Mouse (Mus musculus) kidney, embryonic 16.5 days (tissue): ENCODE results near the gene Adgrf5. TPM values are rescaled to one million over a fixed set of nuclear protein-coding genes. Genes with fewer than 3 reads are reported as not detected.
"Not testable (repeated sequence)": the region's sequence is repeated elsewhere in the genome, so short reads cannot be mapped to it uniquely, and the experiment has no call there.

Experiments
- ATAC-seq: fragments of 200-750 bp; cut with Nextera tagmentation; 2 replicates; pipeline ENCODE4 v1.8.0; 2017; ENCODE audit warnings: moderate TSS enrichment; ENCODE audit not compliant: low FRiP score, low TSS enrichment
- H3K27ac ChIP-seq: fragments of 300-500 bp; sonication (generic); 2 replicates; pipeline ENCODE4 v1.5.1; 2014; ENCODE audit warnings: low read length
- H3K27me3 ChIP-seq: fragments of 300-500 bp; sonication (generic); 2 replicates; pipeline ENCODE4 v1.6.1; 2014; ENCODE audit warnings: low read length, control low read depth, mixed read lengths; ENCODE audit not compliant: insufficient read depth
- H3K36me3 ChIP-seq: fragments of 300-500 bp; sonication (generic); 2 replicates; pipeline ENCODE4 v1.6.1; 2014; ENCODE audit warnings: low read length, control low read depth, mixed read lengths; ENCODE audit not compliant: insufficient read depth
- H3K4me1 ChIP-seq: fragments of 300-500 bp; sonication (generic); 2 replicates; pipeline ENCODE4 v1.6.1; 2014; ENCODE audit warnings: low read length, control low read depth, mixed read lengths; ENCODE audit not compliant: insufficient read depth
- H3K4me2 ChIP-seq: fragments of 300-500 bp; sonication (generic); replicated peaks from 2 replicates; pipeline ENCODE4 v1.6.1; 2014; ENCODE audit warnings: low read depth, low read length
- H3K4me3 ChIP-seq: fragments of 300-500 bp; sonication (generic); 2 replicates; pipeline ENCODE4 v1.5.1; 2014; ENCODE audit warnings: mild to moderate bottlenecking, low read length
- H3K9ac ChIP-seq: fragments of 300-500 bp; sonication (generic); replicated peaks from 2 replicates; pipeline ENCODE4 v1.6.1; 2014; ENCODE audit warnings: low read length
- H3K9me3 ChIP-seq: fragments of 300-500 bp; sonication (generic); 2 replicates; pipeline ENCODE4 v1.6.1; 2016; ENCODE audit warnings: low read length, control low read depth
- WGBS: fragments of 180-500 bp; shearing (Covaris S2); extraction: QIAGEN DNeasy Blood & Tissue Kit; methylation state at CpG from one replicate; pipeline ENCODE4 v1.1.7; 2014; 5-methylcytosine and 5-hydroxymethylcytosine counted together
- polyA plus RNA-seq: library from polyadenylated mRNA; unstranded; fragments of >200 nt; fragmentation: Nextera tagmentation; extraction: Ambion mirVana; gene quantifications from 2 replicates; pipeline ENCODE4 v1.2.1, GENCODE M21; 2015

The Adgrf5 gene
- polyA plus RNA-seq, 1 experiment from 2014 or later = 25.5 TPM

- Histone ChIP-seq H3K4me2 (no peak overlapping the region), H3K9me3 (no peaks in the 10 kb centered on the region), H3K4me3 (no peak overlapping the region), H3K27ac (no peak overlapping the region), H3K9ac (no peak overlapping the region), H3K4me1 (no peaks in the 10 kb centered on the region), H3K27me3 (no peaks in the 10 kb centered on the region), H3K36me3 (no peaks in the 10 kb centered on the region)
- no peak for ATAC-seq
Observed at GRCm38 (mm10) chr17:43477621-43478020, 117.4 kb downstream of the Adgrf5 start.

GRCm38 (mm10) chr17:43485982-43486381 is 125.7 kb downstream of the Adgrf5 start:
- Histone ChIP-seq H3K9ac (no peak overlapping the region), H3K9me3 (no peaks in the 10 kb centered on the region), H3K36me3 (no peaks in the 10 kb centered on the region), H3K27ac (peak overlapping the region; percentile 68), H3K4me3 (no peak overlapping the region), H3K4me1 (0 out of 2 replicates have a peak, but pooled peaks cover 6% of the 10 kb centered on the region), H3K27me3 (no peaks in the 10 kb centered on the region), H3K4me2 (no peak overlapping the region)
- ATAC-seq = no peak
- WGBS = 80% methylated on average over 3 of the region's 3 CpGs

GRCm38 (mm10) chr17:43488439-43489151 is 128.3 kb downstream of the Adgrf5 start:
- Histone ChIP-seq H3K27me3 (no peaks in the 10 kb centered on the region), H3K4me2 (no peak overlapping the region), H3K27ac (no peak overlapping the region), H3K9me3 (no peaks in the 10 kb centered on the region), H3K36me3 (no peaks in the 10 kb centered on the region), H3K4me1 (0 out of 2 replicates have a peak, but pooled peaks cover 6% of the 10 kb centered on the region), H3K4me3 (no peak overlapping the region), H3K9ac (no peak overlapping the region)
- 90% methylated on average over 2 of the region's 2 CpGs for WGBS
- no peak for ATAC-seq

- not testable (repeated sequence) for H3K36me3 ChIP-seq, H3K4me3 ChIP-seq, H3K4me2 ChIP-seq, ATAC-seq, H3K27ac ChIP-seq, H3K9me3 ChIP-seq, H3K9ac ChIP-seq, H3K4me1 ChIP-seq, H3K27me3 ChIP-seq
- 89% methylated on average over 6 of the region's 10 CpGs for WGBS
Observed at GRCm38 (mm10) chr17:43490371-43490770, 130.1 kb downstream of the Adgrf5 start.

- no peak overlapping the region for H3K9ac ChIP-seq
- 90% methylated on average over 5 of the region's 5 CpGs for WGBS
- no peaks in the 10 kb centered on the region for H3K4me1 ChIP-seq
- no peaks in the 10 kb centered on the region for H3K36me3 ChIP-seq
- H3K27me3 ChIP-seq = no peaks in the 10 kb centered on the region
- no peak overlapping the region for H3K27ac ChIP-seq
- H3K4me2 ChIP-seq = no peak overlapping the region
- H3K4me3 ChIP-seq = no peak overlapping the region
- ATAC-seq = no peak
- no peaks in the 10 kb centered on the region for H3K9me3 ChIP-seq
Observed at GRCm38 (mm10) chr17:43495502-43495901, 135.3 kb downstream of the Adgrf5 start.

- ATAC-seq = no peak
- no peak overlapping the region for H3K4me2 ChIP-seq
- no peaks in the 10 kb centered on the region for H3K4me1 ChIP-seq
- no peaks in the 10 kb centered on the region for H3K36me3 ChIP-seq
- WGBS = 79% methylated on average over 4 of the region's 4 CpGs
- no peak overlapping the region for H3K9ac ChIP-seq
- H3K4me3 ChIP-seq = no peak overlapping the region
- no peaks in the 10 kb centered on the region for H3K27me3 ChIP-seq
- H3K9me3 ChIP-seq = no peaks in the 10 kb centered on the region
- H3K27ac ChIP-seq = no peak overlapping the region
Observed at GRCm38 (mm10) chr17:43497521-43497920, 137.3 kb downstream of the Adgrf5 start.

GRCm38 (mm10) chr17:43500513-43500912 is 140.3 kb downstream of the Adgrf5 start:
- Histone ChIP-seq H3K36me3 (no peaks in the 10 kb centered on the region), H3K4me1 (0 out of 2 replicates have a peak, but pooled peaks cover 9% of the 10 kb centered on the region), H3K27ac (peak overlapping the region; percentile 78), H3K4me3 (no peak overlapping the region), H3K9me3 (no peaks in the 10 kb centered on the region), H3K9ac (no peak overlapping the region), H3K27me3 (no peaks in the 10 kb centered on the region), H3K4me2 (peak overlapping the region; percentile 21; the same call in 1 of the 2 replicates)
- WGBS = 70% methylated on average over 1 of the region's 1 CpGs
- ATAC-seq = peak; percentile 75

- Histone ChIP-seq H3K27me3 (no peaks in the 10 kb centered on the region), H3K36me3 (no peaks in the 10 kb centered on the region), H3K4me3 (no peak overlapping the region), H3K4me2 (peak overlapping the region; percentile 21; the same call in 1 of the 2 replicates), H3K4me1 (0 out of 2 replicates have a peak, but pooled peaks cover 9% of the 10 kb centered on the region), H3K9me3 (no peaks in the 10 kb centered on the region), H3K27ac (peak overlapping the region; percentile 78), H3K9ac (no peak overlapping the region)
- WGBS = 73% methylated on average over 3 of the region's 3 CpGs
- no peak for ATAC-seq
Observed at GRCm38 (mm10) chr17:43501223-43501622, 141.0 kb downstream of the Adgrf5 start.

GRCm38 (mm10) chr17:43501631-43502030 is 141.4 kb downstream of the Adgrf5 start:
- Histone ChIP-seq H3K27ac (peak overlapping the region; percentile 71), H3K4me3 (peak overlapping the region; percentile 1; the same call in 1 of the 2 replicates), H3K27me3 (no peaks in the 10 kb centered on the region), H3K9me3 (no peaks in the 10 kb centered on the region), H3K9ac (0 out of 2 replicates have a peak overlapping the region, but pooled peaks have one; percentile 6), H3K4me1 (0 out of 2 replicates have a peak, but pooled peaks cover 9% of the 10 kb centered on the region), H3K36me3 (no peaks in the 10 kb centered on the region), H3K4me2 (0 out of 2 replicates have a peak overlapping the region, but pooled peaks have one; percentile 8)
- no peak for ATAC-seq
- 81% methylated on average over 5 of the region's 5 CpGs for WGBS

GRCm38 (mm10) chr17:43502592-43502991 is 142.3 kb downstream of the Adgrf5 start, which contains the start of gene Mep1a:
Gene Mep1a (minus strand): TSS chr17:43502812.
- 0 out of 2 replicates have a peak, but pooled peaks cover 9% of the 10 kb centered on the region for H3K4me1 ChIP-seq
- no peaks in the 10 kb centered on the region for H3K9me3 ChIP-seq
- no peak for ATAC-seq
- H3K27me3 ChIP-seq = no peaks in the 10 kb centered on the region
- 0 out of 2 replicates have a peak within 1 kb of the TSS, but pooled peaks have one; percentile 8 for H3K4me2 ChIP-seq
- peak within 1 kb of the TSS; percentile 1; the same call in 1 of the 2 replicates for H3K4me3 ChIP-seq
- 0 out of 2 replicates have a peak within 1 kb of the TSS, but pooled peaks have one; percentile 6 for H3K9ac ChIP-seq
- H3K36me3 ChIP-seq = no peaks in the 10 kb centered on the region
- H3K27ac ChIP-seq = peak within 1 kb of the TSS; percentile 71
- WGBS = 81% methylated on average over 9 of the region's 9 CpGs
